Mouse (Mus musculus): ENCODE data around the gene Prps2.
A peak's percentile ranks its signal among the peaks of the same experiment; 100 is the strongest.
"Not testable (repeated sequence)": the region's sequence is repeated elsewhere in the genome, so short reads cannot be mapped to it uniquely, and the experiment has no call there.

Prps2 gene

DNA sequence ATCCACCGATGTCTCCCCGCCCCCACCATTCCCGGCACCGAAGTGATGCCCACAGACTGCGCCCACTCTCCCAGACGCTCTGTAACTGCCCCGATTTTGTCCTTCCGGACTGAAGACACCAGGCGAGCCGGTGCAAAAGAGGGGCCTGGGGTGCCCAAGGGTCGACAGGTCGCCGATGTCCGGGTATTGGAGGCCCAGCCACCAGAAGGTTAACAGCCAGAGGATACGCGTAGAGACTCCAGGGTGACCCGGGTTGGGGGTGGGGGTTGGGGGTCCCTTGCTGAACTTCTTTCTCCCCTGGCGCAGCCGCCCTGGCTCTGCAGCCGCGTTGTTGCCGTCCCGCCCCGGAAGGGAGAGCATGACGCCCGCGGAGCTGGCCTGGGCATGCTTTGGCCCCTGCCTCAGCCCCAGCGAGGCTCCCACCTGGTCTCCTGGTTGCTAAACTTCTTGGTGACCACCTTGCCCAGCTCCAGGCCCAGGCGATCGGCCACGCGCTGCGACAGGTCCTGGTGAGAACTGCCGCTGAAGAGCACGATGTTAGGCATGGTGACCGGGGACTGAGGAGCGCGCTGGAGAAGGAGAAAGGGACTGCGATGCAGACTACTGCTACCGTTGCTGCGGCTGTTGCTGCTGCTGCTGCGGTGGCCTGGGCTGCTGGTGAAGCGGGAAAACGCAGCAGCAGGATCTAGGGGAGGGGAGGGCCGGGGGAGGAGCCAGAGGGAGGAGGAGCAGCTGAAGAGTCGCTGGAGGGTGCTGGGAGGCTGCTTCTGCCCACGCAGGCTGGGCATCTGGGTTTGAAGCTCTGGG, at the start of gene Prps2:
Prps2 (minus strand) TSS at position 703 of the 807 bp plus-strand sequence.
- DNase-seq (ENCODE audit: low spot score in 2 of 2) = peak; percentile 6 to 32

DNA sequence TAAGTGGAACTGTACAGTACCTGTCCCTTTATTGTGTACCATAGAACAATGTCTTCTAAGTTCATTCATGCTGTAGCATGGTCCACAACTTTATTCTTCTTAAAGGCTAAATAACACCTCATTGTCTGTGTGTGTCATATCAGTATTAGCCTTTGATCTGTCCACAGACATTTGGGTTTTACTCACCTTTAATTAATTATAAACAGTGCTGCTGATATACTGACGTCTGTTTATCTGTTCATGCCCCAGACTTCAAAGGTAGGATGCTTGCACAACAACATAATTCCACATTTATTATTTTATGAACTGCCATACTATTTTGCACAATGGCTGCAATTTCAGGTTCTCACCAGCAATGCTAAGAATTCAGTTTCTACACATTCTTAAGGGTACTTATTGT, 35.1 kb upstream of the Prps2 start:
- DNase-seq (ENCODE audit: low spot score in 2 of 2) = no peak

DNA sequence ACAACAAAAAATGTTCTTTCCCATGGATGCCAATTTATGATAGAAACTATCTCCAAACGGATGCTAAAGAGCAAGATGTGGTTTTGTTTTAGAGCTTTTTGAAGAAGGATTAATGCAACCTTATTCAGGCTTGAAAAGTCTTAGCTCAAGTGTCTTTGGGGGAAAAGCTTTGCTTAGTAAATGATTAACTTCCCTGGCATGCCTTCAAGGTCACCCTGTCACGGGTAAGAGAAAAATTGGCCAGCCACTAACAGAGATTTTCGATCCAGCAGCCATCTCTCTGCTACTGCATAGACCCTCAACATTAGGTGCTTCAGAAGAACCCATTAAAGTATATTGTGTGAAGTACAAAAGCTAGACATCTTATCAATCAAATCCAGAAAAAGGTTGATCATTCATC, 12.4 kb upstream of the Prps2 start:
- no peak for DNase-seq (ENCODE audit: low spot score in 2 of 2)

DNA sequence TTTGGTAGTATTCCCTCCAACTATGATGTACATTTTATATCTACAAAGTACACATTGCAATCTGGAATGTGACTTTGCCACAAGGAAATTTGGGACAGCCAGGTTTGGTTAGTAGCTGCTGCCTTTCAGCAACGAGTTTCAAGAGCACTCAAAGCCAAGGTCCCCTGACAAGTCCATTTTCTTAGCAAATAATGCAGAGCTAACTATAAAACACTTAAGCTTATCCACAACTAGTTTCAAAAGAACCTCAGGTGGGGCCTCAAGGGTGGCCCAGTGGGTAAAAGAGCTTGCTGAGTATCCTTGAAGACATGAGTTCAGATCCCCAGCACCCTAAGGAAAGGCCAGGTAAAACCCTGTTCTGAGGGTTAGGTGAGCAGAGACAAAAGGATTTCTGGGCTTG, 4.1 kb upstream of the Prps2 start:
- no peak for DNase-seq (ENCODE audit: low spot score in 2 of 2)

DNA sequence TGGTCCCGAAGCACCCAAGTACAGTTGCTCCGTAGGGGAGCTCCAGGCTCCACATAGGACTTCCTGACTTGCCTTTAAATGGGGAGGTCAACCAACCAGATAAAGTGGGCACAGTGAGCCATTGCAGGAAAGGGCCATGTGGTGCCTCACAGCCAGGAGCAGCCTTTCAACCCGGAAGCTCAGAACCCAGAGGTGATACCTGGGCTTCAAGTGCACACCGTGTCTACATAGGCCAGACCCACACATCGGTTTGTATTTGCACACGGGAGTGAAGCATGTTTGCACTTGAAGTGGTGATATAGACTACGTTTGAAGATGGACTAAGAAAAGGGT, 271 bp upstream of the Prps2 start:
- DNase-seq (ENCODE audit: low spot score in 2 of 2) = no peak

DNA sequence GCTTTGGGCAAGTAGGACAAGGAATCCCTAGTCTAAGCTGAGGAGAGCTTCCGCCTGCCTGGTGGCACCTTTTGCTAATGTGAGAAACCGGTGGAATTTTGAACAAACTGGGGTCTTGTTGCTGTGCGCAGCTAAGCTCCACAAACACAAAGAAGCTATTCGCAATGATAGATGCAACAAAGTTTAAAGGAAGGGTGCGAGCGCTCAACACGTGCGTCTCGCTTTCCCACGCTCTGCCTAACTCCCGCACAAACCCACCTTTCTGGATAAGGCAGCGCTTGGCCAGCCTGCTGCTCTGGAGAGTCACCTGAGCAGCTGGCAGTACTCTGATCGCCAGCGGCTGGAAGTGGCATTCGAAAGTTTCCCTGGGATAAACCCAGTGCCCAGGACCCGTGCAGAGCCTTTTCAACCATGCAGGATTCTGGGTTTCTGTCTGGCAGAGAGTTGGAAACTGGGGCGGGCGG, 934 bp downstream of the Prps2 start:
- DNase-seq (ENCODE audit: low spot score in 2 of 2) = no peak

DNA sequence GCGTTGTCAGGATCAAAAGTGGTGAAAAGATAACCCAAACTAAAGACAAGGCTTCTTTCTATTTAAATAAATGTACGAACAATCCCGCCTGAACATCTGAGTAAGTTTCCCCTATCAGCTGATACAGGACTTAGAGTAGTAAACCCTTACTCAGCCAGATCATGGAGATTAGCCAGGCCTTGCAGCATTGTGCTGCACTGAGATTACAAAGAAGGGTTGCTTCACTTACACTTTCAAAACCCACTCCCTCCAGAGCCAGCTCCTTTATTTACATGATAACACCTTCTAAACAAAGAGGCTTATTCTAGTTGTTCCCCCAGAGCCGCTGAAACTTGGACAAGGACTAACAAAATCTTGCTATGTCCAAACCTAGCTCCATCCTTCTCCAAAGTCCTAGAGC, 2.5 kb downstream of the Prps2 start:
- no peak for DNase-seq (ENCODE audit: low spot score in 2 of 2)

DNA sequence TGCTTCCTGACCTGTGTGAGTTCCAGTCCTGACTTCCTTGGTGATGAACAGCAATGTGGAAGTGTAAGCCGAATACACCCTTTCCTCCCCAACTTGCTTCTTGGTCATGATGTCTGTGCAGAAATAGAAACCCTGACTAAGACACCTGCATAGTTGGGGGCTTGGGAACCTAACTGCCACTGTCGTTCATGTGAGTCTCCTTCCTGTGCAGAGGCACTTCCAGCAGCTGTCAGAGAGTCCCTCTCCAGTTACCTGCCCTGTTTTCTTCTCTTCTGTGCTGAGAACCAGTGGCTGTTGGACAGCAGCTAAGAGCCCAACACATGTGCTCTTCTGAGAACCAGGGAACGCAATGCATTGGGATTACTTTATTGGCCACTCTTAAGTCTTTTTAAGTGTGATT, 21.3 kb downstream of the Prps2 start:
- not testable (repeated sequence) for DNase-seq (ENCODE audit: low spot score in 2 of 2)

DNA sequence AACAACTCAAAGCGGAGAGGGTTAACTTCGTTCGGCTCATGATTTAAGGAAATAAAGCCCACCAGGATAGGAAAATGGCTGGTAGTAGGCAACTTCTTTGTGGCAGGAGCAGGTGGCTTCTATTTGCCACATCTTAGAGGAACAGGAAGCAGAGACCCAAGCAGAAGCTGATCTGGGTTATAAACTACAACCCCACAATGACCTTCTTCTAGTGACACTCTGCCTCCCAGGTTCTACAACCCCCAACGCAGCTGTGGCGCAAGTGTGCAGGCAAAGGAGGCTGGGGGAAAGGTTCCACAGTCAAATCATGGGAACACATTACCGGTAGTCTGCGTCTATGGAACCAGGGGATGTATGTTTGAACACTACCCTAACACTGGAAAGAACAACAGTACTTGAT, 22.8 kb downstream of the Prps2 start:
- no peak for DNase-seq (ENCODE audit: low spot score in 2 of 2)

DNA sequence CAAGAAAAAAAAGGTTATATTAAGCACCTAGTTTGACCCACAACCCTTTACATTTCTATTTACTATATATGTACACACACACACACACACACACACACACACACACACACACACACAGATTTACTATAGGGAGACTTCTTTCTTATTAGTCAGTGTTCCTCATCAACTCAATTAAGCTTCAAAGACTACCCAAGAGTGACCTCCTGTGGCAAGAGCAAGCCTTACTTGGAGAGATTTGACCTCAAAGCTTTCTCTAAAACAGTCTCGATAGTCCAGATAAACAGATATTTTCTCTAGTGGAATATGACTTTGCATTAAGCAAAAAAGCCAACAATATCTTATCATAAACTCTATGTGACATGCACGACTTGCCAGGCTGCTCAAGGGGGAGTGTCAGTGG, 25.1 kb downstream of the Prps2 start:
- no peak for DNase-seq (ENCODE audit: low spot score in 2 of 2)

DNA sequence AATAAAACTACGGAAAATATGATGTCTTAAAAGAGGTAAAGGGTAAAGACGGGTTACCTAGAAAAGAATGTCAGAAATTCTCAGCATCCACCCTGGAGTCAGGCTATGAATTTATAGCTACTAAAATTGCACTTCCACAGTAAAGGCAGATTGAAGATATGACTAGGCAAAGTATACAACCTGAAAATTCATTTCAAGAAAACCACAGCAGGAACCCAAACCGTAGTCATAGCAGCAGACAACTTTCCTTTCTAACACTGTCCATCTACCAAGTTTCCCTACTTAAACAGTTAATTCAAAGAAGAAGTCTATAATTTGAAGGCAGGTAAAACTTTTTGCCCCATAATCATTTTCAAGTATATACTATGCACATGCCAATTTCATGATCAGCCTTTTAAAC, 26.6 kb downstream of the Prps2 start:
- no peak for DNase-seq (ENCODE audit: low spot score in 2 of 2)

DNA sequence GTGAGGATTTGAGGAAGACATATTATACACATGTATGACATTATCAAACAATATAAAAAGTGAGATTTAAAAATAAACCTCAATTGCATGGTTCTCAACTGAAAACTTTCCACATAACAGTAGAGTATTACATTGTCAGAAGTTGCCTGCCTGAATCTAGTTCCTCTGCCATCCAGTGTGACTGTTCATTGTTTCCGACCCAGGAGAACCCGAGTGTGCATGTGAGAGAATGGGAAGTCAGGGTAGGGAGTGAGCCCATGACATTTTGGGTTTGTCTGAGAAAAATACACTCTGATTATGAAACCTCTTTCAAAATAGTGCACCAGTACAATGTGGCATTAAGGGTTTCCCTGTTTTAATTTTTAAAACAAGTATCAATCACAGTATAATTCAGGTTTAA, 28.9 kb downstream of the Prps2 start:
- no peak for DNase-seq (ENCODE audit: low spot score in 2 of 2)

DNA sequence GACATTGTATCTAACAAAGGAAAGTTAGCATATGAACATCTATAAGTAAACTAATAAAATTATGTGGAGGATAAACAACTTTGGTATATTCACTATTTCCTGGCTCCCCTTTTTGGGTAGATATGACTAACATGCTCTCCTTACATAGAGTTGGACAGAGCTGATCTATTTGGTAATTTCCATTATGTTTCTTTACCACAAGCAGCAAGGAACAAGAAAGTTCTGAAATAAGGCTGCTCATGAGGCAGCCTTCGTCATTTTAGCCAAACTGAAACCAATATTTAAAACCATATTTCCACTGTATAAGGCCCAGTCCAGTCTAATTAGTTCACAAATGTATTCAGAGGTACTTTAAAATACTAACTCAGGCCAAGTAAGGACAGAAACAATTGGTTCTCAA, 36.1 kb downstream of the Prps2 start:
- no peak for DNase-seq (ENCODE audit: low spot score in 2 of 2)

DNA sequence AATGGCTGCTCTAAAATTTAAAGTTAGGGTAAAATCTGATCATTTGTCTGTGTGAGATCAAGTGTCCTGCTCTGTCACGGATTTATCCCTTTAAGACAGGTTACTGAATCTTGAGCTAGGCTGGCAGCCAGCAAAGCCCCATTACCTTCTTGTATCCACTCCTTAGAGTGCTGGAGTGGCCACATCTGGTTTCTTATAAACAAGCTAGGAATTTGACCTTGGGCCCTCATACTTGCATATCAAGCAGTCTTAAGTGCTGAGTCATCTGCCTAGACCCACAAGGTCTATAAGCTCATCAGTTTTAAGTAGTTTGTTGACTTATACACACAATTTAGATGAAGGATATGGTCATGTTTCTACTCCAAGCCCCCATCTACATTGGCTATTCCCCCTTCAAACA, 38.2 kb downstream of the Prps2 start:
- no peak for DNase-seq (ENCODE audit: low spot score in 2 of 2)

DNA sequence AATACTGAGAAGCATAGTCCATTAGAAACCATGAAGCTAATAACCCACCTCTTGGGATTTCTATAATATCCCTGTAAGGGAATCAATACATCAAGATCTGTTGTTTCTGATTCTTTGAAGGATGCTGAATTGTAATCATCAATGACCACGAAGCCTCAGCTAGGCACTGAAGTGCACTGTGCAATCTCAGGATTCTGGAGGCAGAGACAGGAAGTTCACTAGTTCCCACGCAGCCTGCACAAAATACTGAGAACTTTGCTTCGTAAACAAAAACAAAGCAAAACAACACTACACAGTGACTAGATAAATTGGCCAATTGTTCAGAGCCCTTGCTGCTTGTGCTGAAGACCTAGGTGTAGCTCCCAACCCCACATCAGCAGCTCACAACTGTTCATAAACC, 40.7 kb downstream of the Prps2 start:
- no peak for DNase-seq (ENCODE audit: low spot score in 2 of 2)

DNA sequence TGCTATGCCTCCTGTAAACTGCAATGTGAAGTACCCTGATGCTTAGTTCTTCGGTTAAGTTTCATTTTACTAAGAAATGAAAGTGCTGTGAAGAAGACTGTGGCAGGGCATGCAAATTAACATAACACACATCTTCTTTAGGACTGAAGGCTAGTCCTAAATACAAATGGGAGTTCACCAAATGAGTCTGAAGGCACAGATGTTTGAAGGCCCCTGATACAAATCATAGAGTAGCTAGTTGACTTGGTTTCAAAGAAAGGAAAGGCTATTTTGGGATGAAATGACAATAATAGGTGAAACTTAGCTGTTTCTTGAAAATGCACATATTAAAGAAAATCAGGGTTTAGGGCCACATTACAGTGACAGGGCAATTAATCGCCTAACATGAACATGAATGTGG, 42.4 kb downstream of the Prps2 start:
- DNase-seq (ENCODE audit: low spot score in 2 of 2) = no peak

DNA sequence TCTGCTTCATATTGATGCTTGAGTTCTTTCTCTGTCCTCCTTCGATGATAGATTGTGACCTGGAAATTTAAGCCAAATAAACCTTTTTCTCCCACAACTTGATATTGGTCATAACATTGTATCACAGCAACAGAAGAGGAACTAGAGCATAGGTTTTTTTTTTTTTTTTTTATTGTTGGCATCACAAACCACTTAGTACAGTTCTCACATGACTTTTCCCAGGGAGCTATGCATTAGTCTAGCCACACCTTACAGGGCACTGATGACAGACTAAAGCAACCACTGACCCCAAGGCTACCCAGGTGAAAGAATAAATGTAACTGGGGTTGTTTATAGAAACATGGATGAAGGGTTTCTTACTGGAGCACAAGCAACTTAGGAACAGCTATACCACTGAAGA, 44.6 kb downstream of the Prps2 start:
- DNase-seq (ENCODE audit: low spot score in 2 of 2) = no peak

DNA sequence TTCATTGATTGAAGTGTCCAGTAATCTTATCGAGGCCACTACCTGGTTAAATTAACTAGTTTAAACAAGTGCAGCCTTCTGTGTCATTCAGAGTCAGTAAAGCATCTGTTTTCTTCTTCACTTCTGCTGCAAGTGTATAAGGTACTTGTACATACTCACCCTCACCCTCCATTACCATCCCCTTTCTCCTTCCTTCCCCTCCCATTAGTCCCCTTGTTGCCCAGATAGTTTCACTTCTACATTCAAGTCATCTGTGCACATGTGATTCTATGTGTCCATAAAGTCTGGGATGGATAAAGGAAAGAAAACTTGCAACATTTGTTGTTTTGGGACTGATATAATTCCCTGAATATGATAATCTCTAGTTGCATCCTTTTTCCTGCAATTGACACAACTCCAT, 48.0 kb downstream of the Prps2 start:
- DNase-seq (ENCODE audit: low spot score in 2 of 2) = no peak

DNA sequence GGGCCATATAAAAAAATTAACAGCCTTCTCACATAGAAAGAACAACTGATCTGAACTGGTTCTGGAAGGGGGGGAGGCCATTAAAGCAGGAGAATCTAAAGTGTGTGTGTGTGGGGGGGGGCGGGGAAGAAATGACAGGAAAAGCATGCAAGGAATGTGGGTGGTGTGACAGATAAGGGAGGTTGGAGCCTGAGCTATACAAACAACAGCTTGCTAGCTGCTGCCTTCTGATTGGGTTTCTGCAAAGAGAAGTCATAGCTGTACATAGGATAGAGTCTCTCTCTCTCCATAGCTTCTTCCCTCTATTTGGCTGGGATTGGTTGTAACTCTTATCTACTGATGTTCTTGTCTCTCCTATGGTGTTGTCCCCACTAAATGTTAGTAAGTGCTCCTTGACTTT, 49.9 kb downstream of the Prps2 start:
- no peak for DNase-seq (ENCODE audit: low spot score in 2 of 2)

DNA sequence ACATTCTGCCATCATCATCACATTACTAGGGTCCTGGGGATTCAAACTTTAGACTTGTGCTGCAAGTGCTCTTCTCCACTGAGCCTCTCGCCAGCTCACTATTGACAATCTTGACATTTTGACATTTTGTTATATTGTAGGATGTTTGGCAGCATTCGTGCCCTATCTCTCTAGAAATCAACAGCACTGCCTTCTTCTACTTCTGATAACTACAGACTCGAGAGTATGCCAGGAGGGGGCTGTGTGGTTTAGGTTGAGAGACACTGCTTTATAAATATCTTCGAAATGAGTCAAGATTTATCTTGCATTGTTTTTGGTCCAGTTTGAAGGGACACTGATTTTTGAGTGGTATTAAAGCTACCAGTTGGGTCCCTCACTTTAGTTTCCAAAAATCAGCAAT, 51.6 kb downstream of the Prps2 start:
- DNase-seq (ENCODE audit: low spot score in 2 of 2) = no peak

DNA sequence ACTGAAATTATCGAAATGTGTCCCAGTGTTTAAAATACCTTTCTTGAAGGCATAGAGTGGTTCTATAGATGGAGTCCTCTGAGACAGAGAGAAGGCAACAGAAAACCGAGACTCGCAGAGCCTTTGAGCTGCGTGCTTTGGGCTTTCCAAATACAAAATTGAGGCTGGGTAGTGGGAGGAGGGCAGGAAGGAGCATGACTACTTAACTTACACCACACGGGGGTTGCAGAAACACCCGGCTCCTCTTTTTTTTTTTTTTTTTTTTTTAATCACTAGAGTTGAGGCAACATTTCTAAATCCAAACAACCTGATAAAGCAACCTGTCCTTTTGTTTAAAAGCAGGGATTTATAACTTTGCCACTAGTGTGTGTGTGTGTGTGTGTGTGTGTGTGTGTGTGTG, 52.1 kb downstream of the Prps2 start, which contains the start of gene Tlr7:
Tlr7 (minus strand) TSS at position 160 of the 400 bp plus-strand sequence.
- no peak for DNase-seq (ENCODE audit: low spot score in 2 of 2)

DNA sequence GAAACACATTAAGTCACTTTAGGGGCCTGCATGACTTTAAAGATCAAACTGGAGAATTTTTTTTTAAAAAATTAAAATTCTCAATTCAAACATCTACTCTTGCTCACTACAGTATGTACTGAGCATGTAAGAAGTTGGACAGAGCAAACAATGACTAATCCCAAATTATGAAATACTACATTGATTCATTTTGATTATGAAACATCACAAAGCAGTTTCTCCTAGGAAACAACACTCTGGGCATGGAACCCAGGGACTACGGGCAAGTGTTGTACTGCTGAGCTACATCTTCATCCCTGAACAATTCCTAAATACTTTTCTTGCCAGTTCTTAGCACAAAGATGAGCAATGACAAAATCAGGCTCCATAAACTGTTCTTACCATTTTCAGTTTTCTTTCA, 52.9 kb downstream of the Prps2 start:
- no peak for DNase-seq (ENCODE audit: low spot score in 2 of 2)

DNA sequence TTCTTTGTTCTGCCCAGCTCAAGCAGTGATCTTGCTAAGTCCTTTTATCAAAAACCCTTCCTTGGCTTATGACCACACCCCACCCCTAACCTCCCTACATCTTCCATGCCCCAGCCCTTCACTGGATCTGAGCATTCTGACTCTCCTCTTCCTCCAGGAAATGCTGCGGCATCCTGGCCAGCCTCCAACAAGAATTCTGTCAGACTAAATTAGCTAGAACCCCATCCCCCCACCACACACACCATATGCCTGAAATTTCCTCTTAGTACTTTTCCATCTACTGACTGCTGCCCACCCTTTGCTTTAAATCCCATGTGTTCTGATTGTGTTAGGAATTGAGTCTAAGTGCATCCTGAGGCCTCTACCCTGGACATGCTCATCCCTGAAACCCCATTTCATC, 53.5 kb downstream of the Prps2 start:
- DNase-seq (ENCODE audit: low spot score in 2 of 2) = peak; percentile 13 to 33

DNA sequence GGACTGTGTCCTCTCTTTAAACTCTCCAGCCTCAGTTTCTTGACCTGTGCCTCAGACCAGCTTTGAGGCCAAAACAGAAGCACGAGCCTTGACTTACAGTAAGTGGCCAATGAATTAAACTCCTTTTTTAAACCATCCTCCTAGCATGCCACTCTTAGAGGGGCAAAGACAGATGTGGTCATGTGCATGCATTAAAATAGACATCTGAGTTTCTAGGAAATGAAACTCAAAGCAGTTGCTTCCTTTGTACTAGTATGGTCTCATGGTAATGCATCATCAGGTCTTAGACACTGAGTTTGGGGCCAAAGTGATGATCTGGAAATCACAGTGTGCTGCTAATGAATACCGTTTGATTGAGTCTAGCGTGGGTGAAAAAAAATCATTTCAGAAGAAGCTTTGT, 54.0 kb downstream of the Prps2 start:
- no peak for DNase-seq (ENCODE audit: low spot score in 2 of 2)
